Mouse (Mus musculus) lung, adult 2 months (tissue): ENCODE results near the gene Enpp7.

Experiments
- CTCF ChIP-seq: fragments of 200-500 bp; IDR thresholded peaks from 2 replicates; pipeline ENCODE4 v1.5.1; 2011; ENCODE audit warnings: mild to moderate bottlenecking, low read length, control low read depth; ENCODE audit not compliant: insufficient read depth
- POLR2A ChIP-seq: fragments of 200-500 bp; IDR thresholded peaks from 2 replicates; pipeline ENCODE4 v1.6.1; 2011; ENCODE audit warnings: low read depth, mild to moderate bottlenecking, control low read depth, low read length, borderline replicate concordance; ENCODE audit errors: extremely low read depth

GRCm38 (mm10) chr11:119000877-119001276, 12.9 kb downstream of the Enpp7 start:
- no peak for TF ChIP-seq CTCF
- no peak for TF ChIP-seq POLR2A
